Mouse (Mus musculus) kidney, adult 2 months (tissue): ENCODE measurements at regions not wholly inside any gene's neighbourhood (a gene's known extent, or its start where the extent isn't known, plus 50 kb on each side); places are given as distances from the start of the nearest gene placed in this dataset.

Experiments used
- CTCF ChIP-seq: fragments of 200-500 bp; conservative IDR thresholded peaks from 2 replicates; pipeline ENCODE4 v1.5.1; 2011; ENCODE audit warnings: low read depth, mild to moderate bottlenecking, control low read depth, low read length, moderate library complexity, mixed read lengths; ENCODE audit not compliant: insufficient read depth, insufficient read length
- POLR2A ChIP-seq: fragments of 200-500 bp; IDR thresholded peaks from one replicate; pipeline ENCODE4 v1.6.1; 2011; ENCODE audit warnings: low read depth, low read length, control low read depth

GRCm38 (mm10) chr10:67706436-67706835, 157.7 kb upstream of the Ado start:
- TF ChIP-seq CTCF (no peak), POLR2A (no peak)
